Mouse (Mus musculus) NIH3T3 (cell line): ENCODE results near the gene Ascc2.
A peak's percentile ranks its signal among the peaks of the same experiment; 100 is the strongest.
"Not testable (repeated sequence)": the region's sequence is repeated elsewhere in the genome, so short reads cannot be mapped to it uniquely, and the experiment has no call there.

Experiments
- DNase-seq: peaks from one replicate; pipeline ENCODE4 v3.0.0-alpha.2; 2012; ENCODE audit warnings: low read depth

Gene Ascc2

GRCm38 (mm10) chr11:4685071-4685470 lies 47.5 kb downstream of the Ascc2 start:
- DNase-seq, result no peak

GRCm38 (mm10) chr11:4685510-4685909 lies 48.0 kb downstream of the Ascc2 start:
- no peak for DNase-seq

GRCm38 (mm10) chr11:4687027-4687426 lies 49.5 kb downstream of the Ascc2 start:
- no peak for DNase-seq

- DNase-seq, result no peak
Measured at GRCm38 (mm10) chr11:4687874-4688273, 50.3 kb downstream of the Ascc2 start.

GRCm38 (mm10) chr11:4688632-4689380 lies 51.3 kb downstream of the Ascc2 start:
- DNase-seq, result no peak

GRCm38 (mm10) chr11:4690353-4690752 lies 52.8 kb downstream of the Ascc2 start:
- DNase-seq, result no peak

- no peak for DNase-seq
Measured at GRCm38 (mm10) chr11:4691213-4691612, 53.7 kb downstream of the Ascc2 start.

GRCm38 (mm10) chr11:4692162-4692561 lies 54.6 kb downstream of the Ascc2 start:
- no peak for DNase-seq

- DNase-seq, result peak; percentile 95
Measured at GRCm38 (mm10) chr11:4697043-4697983, 59.8 kb downstream of the Ascc2 start.

- peak; percentile 85 for DNase-seq
Measured at GRCm38 (mm10) chr11:4700726-4701125, 63.2 kb downstream of the Ascc2 start.

GRCm38 (mm10) chr11:4703688-4704071 lies 66.1 kb downstream of the Ascc2 start:
- no peak for DNase-seq

GRCm38 (mm10) chr11:4704072-4704964 lies 66.8 kb downstream of the Ascc2 start, which contains the start of the genes Uqcr10 and Zmat5:
Uqcr10 (minus strand) TSS chr11:4704342.
Zmat5 (plus strand) TSS chr11:4704678.
- DNase-seq, result peak; percentile 97

GRCm38 (mm10) chr11:4705178-4705577 lies 67.6 kb downstream of the Ascc2 start:
- DNase-seq, result no peak

- not testable (repeated sequence) for DNase-seq
Measured at GRCm38 (mm10) chr11:4710188-4710587, 72.6 kb downstream of the Ascc2 start.

GRCm38 (mm10) chr11:4712822-4713221 lies 75.3 kb downstream of the Ascc2 start:
- DNase-seq, result no peak

- no peak for DNase-seq
Measured at GRCm38 (mm10) chr11:4714727-4715126, 77.2 kb downstream of the Ascc2 start.

GRCm38 (mm10) chr11:4715596-4715995 lies 78.0 kb downstream of the Ascc2 start:
- DNase-seq, result no peak

- no peak for DNase-seq
Measured at GRCm38 (mm10) chr11:4716530-4717236, 79.1 kb downstream of the Ascc2 start.

GRCm38 (mm10) chr11:4718548-4718947 lies 81.0 kb downstream of the Ascc2 start:
- DNase-seq, result no peak

GRCm38 (mm10) chr11:4719961-4720360 lies 82.4 kb downstream of the Ascc2 start:
- DNase-seq, result no peak

- peak; percentile 45 for DNase-seq
Measured at GRCm38 (mm10) chr11:4720393-4720792, 82.8 kb downstream of the Ascc2 start.
